Mouse (Mus musculus): ENCODE measurements around the gene Tsn. TPM values are rescaled to one million over a fixed set of nuclear protein-coding genes. Genes with fewer than 3 reads are reported as not detected.

Gene Tsn
- total and polyA plus RNA-seq, 2 experiments from 2014 or later: 97.4 to 170 TPM

DNA sequence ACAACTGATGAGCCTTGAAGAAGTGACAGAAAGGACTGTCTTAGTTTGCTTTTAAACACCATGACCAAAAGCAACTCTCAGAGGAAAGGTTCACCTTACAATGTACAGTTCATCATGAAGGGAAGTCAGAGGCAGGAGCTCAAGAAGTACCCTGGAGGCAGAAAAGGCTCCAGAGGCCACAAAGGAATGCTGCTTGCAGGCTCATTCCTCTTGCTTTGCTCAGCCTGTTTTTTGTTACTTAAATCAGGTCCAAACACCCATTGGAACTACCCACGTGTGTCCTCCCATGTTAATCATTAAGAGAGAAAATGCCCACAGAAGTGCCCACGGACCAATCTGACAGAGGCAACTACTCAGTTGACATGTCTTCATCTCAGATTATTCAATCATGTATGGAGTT, 59.6 kb downstream of the Tsn start:
- TF ChIP-seq CTCF (IDR thresholded peaks at IDR 0.05; ENCODE audit: low read depth) (no peak), EP300 (IDR thresholded peaks at IDR 0.05; ENCODE audit: low read depth) (no peak)
- Histone ChIP-seq H3K27ac (ENCODE audit: low read depth) (no peak overlapping the region), H3K9me3 (replicated peaks; ENCODE audit: control insufficient read depth, low read length) (no peaks in the 10 kb centered on the region), H3K4me3 (ENCODE audit: low read depth, low read length) (no peak overlapping the region), H3K27me3 (ENCODE audit: control insufficient read depth, insufficient read depth, low read length) (no peaks in the 10 kb centered on the region), H3K9ac (replicated peaks; ENCODE audit: low read depth, low read length) (no peak overlapping the region), H3K4me2 (ENCODE audit: low read depth, low read length) (no peak overlapping the region), H3K36me3 (replicated peaks; ENCODE audit: control insufficient read depth, insufficient read depth, low read length) (no peaks in the 10 kb centered on the region), H3K4me1 (ENCODE audit: control insufficient read depth, insufficient read depth) (no peaks in the 10 kb centered on the region)
- no peak for ATAC-seq (ENCODE audit: insufficient read depth, low read depth)
- 42% methylated on average over 2 of the region's 2 CpGs for WGBS
- DNase-seq (ENCODE audit: low spot score): no peak

Other genes with a start within 250 kb of the Tsn start
- not detected in 2 replicates for gene Gm29106, start 135.2 kb downstream of the Tsn start, total RNA-seq (2014; rRNA removed; ENCODE audit: low replicate concordance)
- gene Gm29106, start 135.2 kb downstream of the Tsn start, polyA plus RNA-seq (2015; fragmentation: Nextera tagmentation; extraction: Ambion mirVana): 0.05 TPM in 1 of 2 replicates, not detected in the other
- 15.9 and 31.0 TPM in 2 replicates for gene Nifk, start 10.1 kb upstream of the Tsn start, total RNA-seq (2014; rRNA removed; ENCODE audit: low replicate concordance)
- 32.0 and 32.6 TPM in 2 replicates for gene Nifk, start 10.1 kb upstream of the Tsn start, polyA plus RNA-seq (2015; fragmentation: Nextera tagmentation; extraction: Ambion mirVana)
- 297 and 366 TPM in 2 replicates for gene Clasp1, start 77.3 kb upstream of the Tsn start, total RNA-seq (2014; rRNA removed; ENCODE audit: low replicate concordance)
- gene Clasp1, start 77.3 kb upstream of the Tsn start, polyA plus RNA-seq (2015; fragmentation: Nextera tagmentation; extraction: Ambion mirVana): 75.8 and 106 TPM in 2 replicates